Mouse (Mus musculus) liver, adult (tissue): Measurements from ENCODE around the gene Rprd2.

ENCODE experiments used
- GATA4 ChIP-seq: IDR thresholded peaks from 2 replicates; pipeline ENCODE4 v1.6.1; 2014; ENCODE audit warnings: mild to moderate bottlenecking, low read length; ENCODE audit not compliant: insufficient replicate concordance

Gene Rprd2

DNA sequence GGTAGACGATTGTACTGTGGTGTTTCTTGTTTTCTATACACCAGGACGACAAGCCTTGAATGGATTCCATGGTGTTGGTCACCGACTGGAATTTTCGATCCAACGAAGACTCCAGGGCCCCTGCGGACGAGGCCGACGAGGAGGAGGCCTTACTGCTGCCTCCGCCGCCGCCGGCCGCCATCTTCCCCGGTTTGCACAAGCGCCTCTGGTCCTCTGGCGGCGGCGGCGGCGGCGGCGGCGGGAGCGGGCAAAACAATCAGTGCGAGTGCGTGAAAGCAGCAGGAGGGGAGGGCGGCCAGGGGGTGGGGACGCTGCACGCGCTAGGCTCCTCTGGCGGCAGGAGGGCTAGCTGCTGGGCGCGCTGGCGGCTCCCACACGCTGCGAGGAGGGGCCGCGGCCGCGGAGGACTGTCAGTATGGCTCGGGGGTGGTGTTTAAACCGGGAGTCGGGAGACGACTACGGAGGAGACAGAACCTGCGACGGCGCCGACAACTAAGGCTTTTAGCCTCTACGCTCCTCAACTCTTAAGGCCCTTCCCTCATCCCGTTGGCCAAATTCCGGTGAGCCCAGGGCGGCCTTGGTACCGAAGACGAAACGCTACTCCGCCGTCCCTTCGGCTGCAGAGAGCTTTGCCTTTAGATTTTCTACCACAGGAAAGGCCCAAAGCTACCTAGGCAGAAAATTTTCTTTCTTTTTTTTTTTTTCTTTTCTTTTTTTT lies at the start of gene Rprd2:
Rprd2 (minus strand) TSS at position 293 of the 718 bp plus-strand sequence.
- TF ChIP-seq GATA4: no peak

DNA sequence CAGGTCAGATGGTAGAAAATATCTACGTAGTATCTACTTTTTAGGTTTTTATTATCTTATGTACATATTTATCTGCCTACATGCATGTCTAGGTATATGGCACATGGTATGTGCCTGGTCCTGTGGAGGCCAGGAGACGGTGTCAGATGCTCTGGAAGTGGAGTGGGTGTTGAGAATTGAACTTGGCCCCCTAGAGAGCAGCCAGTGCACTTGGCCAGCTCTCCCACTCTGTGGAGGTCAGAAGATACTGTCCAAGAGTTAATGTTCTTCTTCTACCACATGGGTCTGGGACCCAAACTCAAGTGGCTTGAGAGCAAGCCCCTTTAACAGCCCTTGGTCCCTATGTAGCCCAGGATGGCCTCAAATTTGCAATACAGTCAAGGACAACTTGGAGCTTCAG lies 48.7 kb upstream of the Rprd2 start:
- TF ChIP-seq GATA4: no peak

- no peak for TF ChIP-seq GATA4
These were observed 47.4 kb upstream of the Rprd2 start for GRCm38 (mm10) chr3:95866071-95866470.

DNA sequence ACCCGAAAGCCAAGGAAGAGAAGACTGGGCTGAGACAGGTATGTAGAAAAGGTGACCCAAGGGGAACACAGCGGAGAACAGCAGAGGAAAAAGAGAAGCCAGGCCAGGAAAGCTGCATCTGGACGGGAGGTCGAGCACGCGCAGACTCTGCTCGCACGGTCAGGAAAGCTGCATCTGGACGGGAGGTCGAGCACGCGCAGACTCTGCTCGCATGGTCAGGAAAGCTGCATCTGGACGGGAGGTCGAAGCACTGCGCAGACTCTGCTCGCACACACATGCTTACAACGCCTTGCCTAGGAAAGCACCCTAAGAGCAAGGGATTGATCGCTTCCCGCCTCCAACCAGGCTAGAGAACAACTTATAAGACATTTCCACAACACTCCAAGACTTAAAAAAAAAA lies 46.9 kb upstream of the Rprd2 start:
- TF ChIP-seq GATA4: no peak

DNA sequence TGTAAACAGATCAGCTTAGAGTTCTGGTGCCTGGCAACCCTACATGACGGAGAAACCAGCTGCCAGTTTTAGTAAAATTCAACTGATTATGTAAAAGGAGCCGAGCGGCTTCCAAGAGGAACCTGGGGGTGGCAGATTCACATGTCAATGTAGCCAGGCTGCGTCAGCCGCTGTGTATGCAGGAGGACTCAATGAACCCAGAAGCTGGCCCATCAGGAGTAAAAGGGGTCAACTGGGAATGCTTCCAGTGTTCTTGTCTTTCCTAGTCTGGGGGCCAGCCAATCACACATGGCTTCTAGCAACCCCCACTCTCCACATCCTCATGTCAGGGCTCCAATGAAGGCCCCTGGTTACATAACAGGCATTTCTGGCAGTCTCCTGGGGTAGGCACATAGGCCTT lies 46.4 kb upstream of the Rprd2 start:
- TF ChIP-seq GATA4: no peak

DNA sequence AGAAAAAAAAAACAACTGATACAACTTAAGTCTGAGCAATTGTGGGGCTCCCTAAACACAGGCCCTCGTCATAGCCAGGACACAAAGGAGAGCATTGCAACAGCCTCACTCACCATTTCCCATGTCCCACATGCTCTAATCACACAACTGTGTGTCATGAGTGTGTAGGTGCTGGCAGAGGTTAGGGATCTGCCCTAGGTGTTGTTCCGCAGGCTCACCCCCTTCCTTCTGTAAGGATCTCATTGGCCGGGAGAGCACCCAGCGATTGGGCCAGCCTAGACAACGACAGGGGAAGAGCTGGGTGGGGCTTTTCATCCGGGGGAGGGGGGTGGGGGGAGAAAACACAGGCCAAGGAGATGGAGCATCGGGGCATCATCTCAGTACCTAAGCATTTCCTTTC lies 44.9 kb upstream of the Rprd2 start:
- TF ChIP-seq GATA4: no peak

GRCm38 (mm10) chr3:95861796-95862195 lies 43.1 kb upstream of the Rprd2 start:
- TF ChIP-seq GATA4: no peak

DNA sequence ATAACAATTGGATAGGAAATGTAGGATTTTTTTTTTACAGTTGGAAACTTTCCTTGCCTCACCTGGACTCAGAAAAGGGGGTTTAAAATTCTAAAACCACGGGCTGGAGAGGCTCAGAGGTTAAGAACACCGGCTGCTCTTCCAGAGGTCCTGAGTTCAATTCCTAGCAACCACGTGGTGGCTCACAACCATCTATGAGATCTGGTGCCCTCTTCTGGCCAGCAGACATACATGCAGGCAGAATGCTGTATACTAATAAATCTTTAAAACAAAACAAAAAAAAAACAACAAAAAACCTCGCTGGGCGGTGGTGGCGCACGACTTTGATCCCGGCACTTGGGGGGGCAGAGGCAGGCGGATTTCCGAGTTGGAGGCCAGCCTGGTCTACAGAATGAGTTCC lies 42.6 kb upstream of the Rprd2 start:
- TF ChIP-seq GATA4: no peak

- TF ChIP-seq GATA4: no peak
These were observed 41.7 kb upstream of the Rprd2 start for GRCm38 (mm10) chr3:95860323-95860722.

DNA sequence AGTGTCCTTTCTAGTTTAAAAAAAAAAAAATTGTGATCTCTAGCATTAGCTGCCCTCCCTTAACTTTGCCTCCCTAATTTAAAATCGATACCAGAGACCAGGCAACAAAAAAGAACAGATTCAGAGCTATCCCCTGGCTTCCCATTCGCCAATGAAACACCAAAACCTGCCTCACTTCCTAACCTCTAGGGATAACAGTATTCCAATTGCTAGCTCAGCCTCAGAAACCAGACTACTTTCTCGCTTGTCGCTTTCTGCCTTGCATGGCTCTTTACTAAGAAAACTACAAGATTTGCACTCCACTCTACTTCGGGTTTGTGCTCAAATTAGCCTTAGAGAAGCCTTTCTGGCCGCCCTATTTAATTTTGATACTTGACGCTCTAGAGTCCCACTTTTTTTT lies 37.5 kb upstream of the Rprd2 start:
- TF ChIP-seq GATA4: no peak

DNA sequence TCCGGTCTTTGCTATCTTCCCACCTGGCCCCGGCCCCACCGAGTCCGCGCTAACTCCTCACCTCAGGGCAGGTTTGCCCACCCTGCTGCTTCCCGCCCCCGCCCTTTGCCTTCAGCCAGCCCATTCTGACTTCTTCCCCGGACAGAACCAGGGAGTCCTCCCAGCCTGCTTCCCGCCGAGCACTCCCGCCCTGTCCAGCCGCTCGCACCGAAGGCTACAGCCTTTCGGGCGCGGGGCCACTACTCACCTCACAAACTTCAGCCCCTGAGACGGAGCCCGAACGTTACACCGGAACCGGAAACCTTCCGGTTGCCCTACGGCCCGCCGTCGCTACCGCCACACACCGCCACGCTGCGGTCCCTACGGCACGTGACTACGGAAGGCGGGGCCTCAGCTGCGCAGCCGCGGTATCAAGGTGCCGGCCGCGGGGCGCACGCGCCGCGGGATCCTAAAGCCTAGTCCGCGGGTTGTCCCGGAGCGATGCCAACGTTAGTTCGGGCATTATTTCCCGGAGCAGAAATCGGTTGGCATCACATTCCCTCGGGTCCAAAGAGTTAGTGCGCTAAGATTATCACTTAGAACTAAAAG lies 36.9 kb upstream of the Rprd2 start, which contains the start of gene Prpf3:
Prpf3 (minus strand) TSS at position 384 of the 588 bp plus-strand sequence.
- TF ChIP-seq GATA4: peak; percentile 50; the same call in 1 of the 2 replicates

- TF ChIP-seq GATA4: no peak
These were observed 32.7 kb upstream of the Rprd2 start for GRCm38 (mm10) chr3:95851317-95851716.

GRCm38 (mm10) chr3:95850611-95851010 lies 31.9 kb upstream of the Rprd2 start:
- TF ChIP-seq GATA4: no peak

- no peak for TF ChIP-seq GATA4
These were observed 24.0 kb upstream of the Rprd2 start for GRCm38 (mm10) chr3:95842503-95843214.

GRCm38 (mm10) chr3:95839250-95839649 lies 20.6 kb upstream of the Rprd2 start:
- TF ChIP-seq GATA4: no peak

- no peak for TF ChIP-seq GATA4
These were observed 10.4 kb upstream of the Rprd2 start for GRCm38 (mm10) chr3:95829053-95829452.
